Mouse (Mus musculus) ES-E14 (cell line): ENCODE measurements around the gene Med27.

Source experiments
- CHD2 ChIP-seq: IDR thresholded peaks from 2 replicates; pipeline ENCODE4 v1.6.1; 2014; ENCODE audit warnings: mild to moderate bottlenecking, low read depth, low read length, inconsistent platforms
- HCFC1 ChIP-seq: IDR thresholded peaks from 2 replicates; pipeline ENCODE4 v1.6.1; 2012; ENCODE audit warnings: low read length, inconsistent platforms, borderline replicate concordance; ENCODE audit not compliant: insufficient read depth
- ZNF384 ChIP-seq: IDR thresholded peaks from 2 replicates; pipeline ENCODE4 v1.6.1; 2012; ENCODE audit warnings: low read depth, low read length, inconsistent platforms

DNA sequence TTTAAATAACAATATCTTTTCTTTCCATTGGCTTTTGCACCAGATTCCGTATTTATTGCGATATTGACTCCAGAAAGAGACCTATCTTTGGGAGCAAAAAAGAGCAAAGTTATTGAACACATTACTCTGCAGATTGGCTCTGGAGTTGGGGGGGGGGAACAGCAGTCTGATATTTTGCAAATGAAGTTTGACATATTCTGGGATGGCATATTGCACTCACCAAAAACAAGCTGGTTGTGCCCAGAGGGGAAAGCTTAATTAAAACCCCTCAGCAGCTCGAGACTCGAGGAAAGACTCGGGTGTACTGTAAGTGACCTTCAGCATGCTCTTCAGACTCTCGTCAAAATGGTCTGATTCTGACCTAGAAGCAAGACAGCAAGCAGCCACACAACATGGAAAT is 25.8 kb upstream of the Med27 start:
- TF ChIP-seq ZNF384 (no peak), CHD2 (no peak), HCFC1 (no peak)
